Mouse (Mus musculus): ENCODE results near the gene Irs4.

DNA sequence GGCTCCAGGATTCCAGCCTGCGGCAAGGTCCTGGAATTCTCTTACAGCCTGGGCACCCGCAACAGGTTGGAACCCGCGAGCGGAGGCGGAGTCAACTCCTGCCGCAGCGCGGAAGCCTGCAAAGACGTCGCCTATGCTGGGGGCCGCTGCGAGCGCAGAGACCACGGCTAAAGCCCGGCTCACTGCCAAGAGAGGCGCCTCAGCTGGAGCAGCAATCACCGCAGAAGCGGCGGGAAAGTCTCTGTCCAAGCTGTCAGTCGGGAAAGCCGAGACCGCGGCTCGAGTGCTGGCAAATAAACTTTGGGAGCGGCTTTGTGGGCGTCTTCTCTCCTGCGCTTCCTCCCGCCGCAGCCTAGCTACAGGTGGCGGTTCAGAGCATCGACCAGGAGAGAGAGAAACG, 3.3 kb downstream of the Irs4 start:
- TF ChIP-seq POLR2A (IDR thresholded peaks at IDR 0.05; ENCODE audit: control insufficient read depth, low read depth, low read length) (no peak), CTCF (IDR thresholded peaks at IDR 0.05; ENCODE audit: control insufficient read depth, insufficient read depth, insufficient replicate concordance, low read depth, low read length) (no peak)
